Mouse (Mus musculus) heart, embryonic 16.5 days (tissue): ENCODE measurements around the gene Rtraf. TPM values are rescaled to one million over a fixed set of nuclear protein-coding genes. Genes with fewer than 3 reads are reported as not detected.

Experiments used
- ATAC-seq: fragments of 200-750 bp; cut with Nextera tagmentation; replicated peaks from 2 replicates; pipeline ENCODE4 v1.8.0; 2017; ENCODE audit warnings: moderate number of reproducible peaks; ENCODE audit not compliant: insufficient read depth, low FRiP score; ENCODE audit errors: extremely low read depth
- H3K27ac ChIP-seq: fragments of 300-500 bp; sonication (generic); 2 replicates; pipeline ENCODE4 v1.5.1; 2014; ENCODE audit warnings: mild to moderate bottlenecking, low read length, control low read depth, moderate library complexity
- H3K27me3 ChIP-seq: fragments of 300-500 bp; sonication (generic); 2 replicates; pipeline ENCODE4 v1.6.1; 2014; ENCODE audit warnings: low read length, mixed read lengths; ENCODE audit not compliant: control insufficient read depth, insufficient read depth
- H3K36me3 ChIP-seq: fragments of 300-500 bp; sonication (generic); 2 replicates; pipeline ENCODE4 v1.6.1; 2014; ENCODE audit not compliant: control insufficient read depth, insufficient read depth
- H3K4me1 ChIP-seq: fragments of 300-500 bp; sonication (generic); 2 replicates; pipeline ENCODE4 v1.6.1; 2014; ENCODE audit warnings: low read length, mixed read lengths; ENCODE audit not compliant: control insufficient read depth, insufficient read depth
- H3K4me2 ChIP-seq: fragments of 300-500 bp; sonication (generic); 2 replicates; pipeline ENCODE4 v1.6.1; 2014; ENCODE audit warnings: low read depth, mild to moderate bottlenecking, control low read depth, low read length
- H3K4me3 ChIP-seq: fragments of 300-500 bp; sonication (generic); 2 replicates; pipeline ENCODE4 v1.5.1; 2014; ENCODE audit warnings: mild to moderate bottlenecking, control low read depth, low read length
- H3K9ac ChIP-seq: fragments of 300-500 bp; sonication (generic); 2 replicates; pipeline ENCODE4 v1.6.1; 2014; ENCODE audit warnings: low read length, control low read depth
- H3K9me3 ChIP-seq: fragments of 300-500 bp; sonication (generic); replicated peaks from 2 replicates; pipeline ENCODE4 v1.6.1; 2016; ENCODE audit warnings: low read length; ENCODE audit not compliant: control insufficient read depth
- WGBS: fragments of 180-500 bp; shearing (Covaris S2); extraction: QIAGEN DNeasy Blood & Tissue Kit; methylation state at CpG from one replicate; pipeline ENCODE4 v1.1.7; 2014; 5-methylcytosine and 5-hydroxymethylcytosine counted together
- polyA plus RNA-seq: library from polyadenylated mRNA; unstranded; fragments of >200 nt; fragmentation: Nextera tagmentation; extraction: Ambion mirVana; gene quantifications from 2 replicates; pipeline ENCODE4 v1.2.1, GENCODE M21; 2015

The Rtraf gene
- polyA plus RNA-seq, 1 experiment from 2014 or later: 156 TPM

GRCm38 (mm10) chr14:19777945-19778344, 45.7 kb downstream of the Rtraf start:
- no peak overlapping the region for H3K9ac ChIP-seq
- peaks cover 20% of the 10 kb centered on the region for H3K36me3 ChIP-seq

DNA sequence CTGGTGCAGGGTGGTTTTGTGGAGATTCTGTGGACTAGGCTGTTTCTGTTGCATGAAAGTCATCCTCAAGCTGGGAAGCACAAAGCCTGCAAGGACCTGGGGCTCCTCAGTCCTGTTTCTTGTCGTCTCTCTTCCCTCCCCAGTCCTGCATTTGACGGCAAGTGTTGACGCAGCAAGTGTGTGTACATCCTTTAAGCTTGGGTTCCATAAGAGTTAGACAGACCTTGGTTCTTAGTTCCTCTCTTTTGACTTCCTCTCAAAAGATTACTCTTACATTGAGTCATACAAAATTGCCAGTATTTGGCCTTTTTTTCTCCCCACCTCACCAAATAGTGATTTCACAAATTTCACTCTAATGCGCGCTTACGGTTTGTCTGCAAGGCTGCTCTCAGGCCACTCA, 46.3 kb downstream of the Rtraf start:
- H3K9ac ChIP-seq: no peak overlapping the region
- H3K27me3 ChIP-seq: no peaks in the 10 kb centered on the region
- H3K9me3 ChIP-seq: no peaks in the 10 kb centered on the region; the same call in 1 of the 2 replicates
- ATAC-seq: no peak
- H3K4me2 ChIP-seq: no peak overlapping the region
- no peak overlapping the region for H3K27ac ChIP-seq
- no peak overlapping the region for H3K4me3 ChIP-seq
- H3K36me3 ChIP-seq: peaks cover 20% of the 10 kb centered on the region
- 89% methylated on average over 6 of the region's 6 CpGs for WGBS
- H3K4me1 ChIP-seq: peaks cover 23% of the 10 kb centered on the region

More at GRCm38 (mm10) chr14:19777945-19778344, 45.7 kb downstream of the Rtraf start:
- 85% methylated on average over 13 of the region's 13 CpGs for WGBS
- no peaks in the 10 kb centered on the region; the same call in 1 of the 2 replicates for H3K9me3 ChIP-seq
- no peak overlapping the region for H3K27ac ChIP-seq
- no peak for ATAC-seq
- peaks cover 22% of the 10 kb centered on the region for H3K4me1 ChIP-seq
- H3K4me3 ChIP-seq: no peak overlapping the region
- no peaks in the 10 kb centered on the region for H3K27me3 ChIP-seq
- H3K4me2 ChIP-seq: no peak overlapping the region

GRCm38 (mm10) chr14:19776890-19777289, 46.7 kb downstream of the Rtraf start:
- H3K36me3 ChIP-seq: peaks cover 20% of the 10 kb centered on the region
- 43% methylated on average over 6 of the region's 6 CpGs for WGBS
- H3K27me3 ChIP-seq: no peaks in the 10 kb centered on the region
- H3K9ac ChIP-seq: no peak overlapping the region
- H3K4me1 ChIP-seq: peaks cover 26% of the 10 kb centered on the region
- H3K4me3 ChIP-seq: no peak overlapping the region
- H3K27ac ChIP-seq: no peak overlapping the region
- no peaks in the 10 kb centered on the region; the same call in 1 of the 2 replicates for H3K9me3 ChIP-seq
- H3K4me2 ChIP-seq: no peak overlapping the region
- no peak; the same call in 1 of the 2 replicates for ATAC-seq

DNA sequence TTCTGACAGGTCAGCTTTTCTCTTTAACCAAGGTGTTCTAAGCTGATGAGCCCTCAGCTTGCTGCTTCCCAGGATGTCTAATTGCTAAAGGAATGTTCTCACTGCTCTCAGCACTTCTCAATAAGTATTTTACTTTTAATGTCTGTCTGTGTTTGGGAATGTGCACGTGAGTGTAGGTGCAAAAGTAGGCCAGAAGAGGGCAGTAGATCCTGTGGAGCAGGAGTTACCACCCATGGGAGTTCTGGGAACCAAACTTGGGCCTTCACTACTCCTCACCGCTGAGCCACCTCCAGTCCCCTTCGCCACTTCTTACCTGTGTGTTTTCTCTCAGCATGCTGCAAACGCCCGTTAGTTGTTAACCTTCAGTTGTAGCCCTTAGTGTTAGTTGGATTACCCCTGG, 47.4 kb downstream of the Rtraf start:
- H3K4me1 ChIP-seq: peaks cover 29% of the 10 kb centered on the region
- H3K9ac ChIP-seq: no peak overlapping the region
- WGBS: 93% methylated on average over 5 of the region's 5 CpGs
- H3K9me3 ChIP-seq: no peaks in the 10 kb centered on the region; the same call in 1 of the 2 replicates
- H3K27ac ChIP-seq: no peak overlapping the region
- no peaks in the 10 kb centered on the region for H3K27me3 ChIP-seq
- no peak overlapping the region for H3K4me3 ChIP-seq
- ATAC-seq: no peak
- no peak overlapping the region for H3K4me2 ChIP-seq
- H3K36me3 ChIP-seq: peaks cover 20% of the 10 kb centered on the region

DNA sequence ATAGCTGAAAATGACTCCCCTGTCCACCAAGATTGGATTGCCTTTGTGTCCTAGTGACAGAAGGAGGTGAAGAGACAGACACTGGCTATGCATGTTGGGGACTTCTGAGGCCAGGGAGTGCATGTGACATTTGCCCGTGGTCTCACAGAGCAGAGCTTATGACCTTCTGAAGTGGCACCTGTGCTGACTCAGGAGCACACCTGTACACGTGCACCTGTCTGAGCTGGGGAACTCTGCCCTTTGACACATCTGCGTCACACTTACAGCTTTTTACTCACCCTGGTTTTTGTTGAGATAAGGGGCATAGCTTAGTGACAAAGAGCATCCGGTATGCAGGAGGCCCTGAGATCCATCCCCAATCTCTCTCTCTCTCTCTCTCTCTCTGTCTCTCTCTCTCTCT, 48.1 kb downstream of the Rtraf start:
- ATAC-seq: no peak
- peaks cover 32% of the 10 kb centered on the region for H3K4me1 ChIP-seq
- H3K27ac ChIP-seq: no peak overlapping the region
- H3K36me3 ChIP-seq: peaks cover 18% of the 10 kb centered on the region
- no peak overlapping the region for H3K9ac ChIP-seq
- WGBS: 64% methylated on average over 4 of the region's 4 CpGs
- no peaks in the 10 kb centered on the region for H3K27me3 ChIP-seq
- no peak overlapping the region for H3K4me3 ChIP-seq
- no peak overlapping the region for H3K4me2 ChIP-seq
- H3K9me3 ChIP-seq: no peaks in the 10 kb centered on the region; the same call in 1 of the 2 replicates

DNA sequence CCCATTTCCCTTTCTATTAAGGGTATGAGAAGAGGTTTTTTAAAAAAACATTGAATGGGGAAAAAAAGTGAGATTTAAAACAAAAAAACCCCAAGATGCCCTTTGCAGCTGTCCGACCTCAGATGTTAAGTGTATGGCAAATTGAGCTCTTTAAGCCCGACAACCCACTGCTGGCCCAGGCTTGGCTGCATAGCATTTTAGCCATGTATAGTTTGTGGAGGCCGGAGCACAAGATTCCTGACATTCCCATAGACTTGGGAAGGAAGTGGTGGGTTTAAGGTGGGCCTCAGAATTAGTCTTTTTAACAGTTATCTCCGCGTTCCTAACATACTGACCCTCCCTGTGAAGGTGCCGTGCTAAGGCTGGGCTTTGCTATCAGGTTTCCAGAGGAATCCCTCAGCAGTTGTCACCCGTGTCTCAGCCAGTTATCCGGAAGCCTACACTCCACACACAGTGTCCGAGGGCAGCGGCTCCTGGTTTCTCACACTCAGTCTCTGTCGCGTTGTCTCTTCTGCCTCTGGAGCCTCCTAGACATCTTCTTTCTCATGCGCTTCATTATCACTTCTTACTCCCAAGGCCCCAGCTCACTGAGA, 49.5 kb downstream of the Rtraf start:
- Histone ChIP-seq H3K27ac (peak overlapping the region; percentile 5; the same call in 1 of the 2 replicates), H3K36me3 (peaks cover 11% of the 10 kb centered on the region), H3K4me1 (peaks cover 35% of the 10 kb centered on the region), H3K4me3 (no peak overlapping the region), H3K9ac (no peak overlapping the region), H3K27me3 (no peaks in the 10 kb centered on the region), H3K9me3 (no peaks in the 10 kb centered on the region; the same call in 1 of the 2 replicates), H3K4me2 (peak overlapping the region; percentile 29)
- WGBS: 36% methylated on average over 13 of the region's 13 CpGs
- ATAC-seq: no peak

GRCm38 (mm10) chr14:19771173-19771572, 52.5 kb downstream of the Rtraf start:
- WGBS: 70% methylated on average over 7 of the region's 7 CpGs
- H3K9ac ChIP-seq: no peak overlapping the region

GRCm38 (mm10) chr14:19769441-19770200, 54.0 kb downstream of the Rtraf start:
- H3K4me3 ChIP-seq: no peak overlapping the region
- H3K36me3 ChIP-seq: 0 out of 2 replicates have a peak, but pooled peaks cover 12% of the 10 kb centered on the region
- ATAC-seq: no peak
- no peak overlapping the region for H3K4me2 ChIP-seq
- H3K9me3 ChIP-seq: no peaks in the 10 kb centered on the region
- no peak overlapping the region for H3K9ac ChIP-seq
- H3K27ac ChIP-seq: no peak overlapping the region
- peaks cover 27% of the 10 kb centered on the region for H3K4me1 ChIP-seq
- WGBS: 56% methylated on average over 6 of the region's 6 CpGs
- no peaks in the 10 kb centered on the region for H3K27me3 ChIP-seq

More at GRCm38 (mm10) chr14:19771173-19771572, 52.5 kb downstream of the Rtraf start:
- Histone ChIP-seq H3K4me3 (no peak overlapping the region), H3K27me3 (no peaks in the 10 kb centered on the region), H3K9me3 (no peaks in the 10 kb centered on the region; the same call in 1 of the 2 replicates), H3K4me2 (no peak overlapping the region), H3K27ac (peak overlapping the region; percentile 29; the same call in 1 of the 2 replicates), H3K4me1 (peaks cover 33% of the 10 kb centered on the region), H3K36me3 (peaks cover 7% of the 10 kb centered on the region; the same call in 1 of the 2 replicates)
- ATAC-seq: no peak

- H3K4me2 ChIP-seq: no peak overlapping the region
- WGBS: 87% methylated on average over 6 of the region's 6 CpGs
These were observed 55.0 kb downstream of the Rtraf start for GRCm38 (mm10) chr14:19768648-19769047.

More at GRCm38 (mm10) chr14:19768648-19769047, 55.0 kb downstream of the Rtraf start:
- no peak overlapping the region for H3K27ac ChIP-seq
- H3K9ac ChIP-seq: no peak overlapping the region
- H3K36me3 ChIP-seq: 0 out of 2 replicates have a peak, but pooled peaks cover 12% of the 10 kb centered on the region
- H3K9me3 ChIP-seq: no peaks in the 10 kb centered on the region
- no peaks in the 10 kb centered on the region for H3K27me3 ChIP-seq
- no peak for ATAC-seq
- H3K4me1 ChIP-seq: peaks cover 18% of the 10 kb centered on the region
- no peak overlapping the region for H3K4me3 ChIP-seq
